Mouse (Mus musculus): ENCODE data around the gene Cenpm.

- TF ChIP-seq CTCF (IDR thresholded peaks at IDR 0.05; ENCODE audit: insufficient read depth, low read depth, low read length), result no peak
- TF ChIP-seq POLR2A (IDR thresholded peaks at IDR 0.05; ENCODE audit: insufficient read depth, low read depth, low read length), result no peak
These were observed 19.8 kb downstream of the Cenpm start for GRCm38 (mm10) chr15:82224602-82225215.

Data from olfactory bulb, adult 2 months (tissue).